Mouse (Mus musculus) thymus, postnatal 25 days (tissue): Measurements from ENCODE around the gene Ank3.

Experiments used
- DNase-seq: peaks from one replicate; pipeline ENCODE4 v3.0.0; 2022

Ank3 gene

DNA sequence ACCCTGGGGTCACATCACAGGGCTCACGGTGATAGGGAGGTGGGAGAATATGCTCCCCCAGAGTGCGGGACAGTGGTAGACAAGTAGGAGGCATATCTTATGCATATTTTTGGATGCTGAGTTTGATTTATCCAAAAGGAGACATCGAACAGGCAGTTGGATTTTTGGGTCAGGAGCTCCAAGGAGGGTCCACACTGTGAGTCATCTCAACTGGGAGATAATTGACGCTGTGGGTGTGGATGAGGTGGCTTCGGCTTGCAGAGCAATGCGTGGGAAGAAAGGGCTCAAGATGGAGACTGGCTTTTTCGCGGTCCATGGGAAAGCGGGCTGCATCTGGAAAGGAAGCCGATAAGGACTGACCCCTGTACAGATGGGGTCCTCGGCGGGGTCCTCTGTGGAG, 290.5 kb downstream of the Ank3 start:
- no peak for DNase-seq

DNA sequence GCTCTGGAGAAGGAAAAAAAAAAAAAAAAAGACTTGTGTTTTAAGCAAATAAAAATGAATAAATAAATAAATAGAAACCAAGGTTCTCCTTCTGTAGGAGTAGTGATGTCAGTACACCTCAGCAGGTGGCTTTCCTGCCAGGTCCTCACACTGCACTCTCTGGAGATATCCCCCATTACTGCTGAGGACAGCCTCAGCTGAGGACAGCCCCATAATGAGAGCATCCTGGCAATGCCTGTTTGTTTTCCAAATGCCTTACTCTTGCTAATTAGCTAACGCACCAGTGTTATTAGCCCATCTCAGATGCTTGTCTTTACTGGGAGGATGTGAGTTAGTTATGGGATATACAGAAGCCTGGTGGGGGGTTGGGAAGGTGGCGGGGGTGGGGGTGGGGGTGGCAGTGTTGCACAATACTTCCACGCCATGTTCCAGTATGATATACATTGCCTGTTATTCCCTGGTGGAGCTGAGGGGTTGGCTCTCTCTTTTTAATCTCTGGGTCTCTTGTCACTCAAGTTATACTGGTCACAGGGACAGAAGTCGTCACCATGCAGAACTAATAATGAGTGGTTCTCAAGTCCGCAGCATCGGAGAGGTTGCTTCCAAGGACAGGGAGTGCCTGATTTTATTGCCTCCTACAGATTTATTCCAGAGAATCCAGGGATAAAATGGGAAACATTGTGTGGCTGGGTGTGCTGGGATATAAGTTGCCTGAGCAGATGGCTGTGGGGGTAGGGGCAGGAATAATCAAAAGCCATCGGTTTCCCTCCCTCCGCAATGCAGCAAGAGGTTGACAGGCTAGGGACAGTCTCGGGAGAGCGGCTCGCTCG, 291.8 kb downstream of the Ank3 start:
- no peak for DNase-seq

DNA sequence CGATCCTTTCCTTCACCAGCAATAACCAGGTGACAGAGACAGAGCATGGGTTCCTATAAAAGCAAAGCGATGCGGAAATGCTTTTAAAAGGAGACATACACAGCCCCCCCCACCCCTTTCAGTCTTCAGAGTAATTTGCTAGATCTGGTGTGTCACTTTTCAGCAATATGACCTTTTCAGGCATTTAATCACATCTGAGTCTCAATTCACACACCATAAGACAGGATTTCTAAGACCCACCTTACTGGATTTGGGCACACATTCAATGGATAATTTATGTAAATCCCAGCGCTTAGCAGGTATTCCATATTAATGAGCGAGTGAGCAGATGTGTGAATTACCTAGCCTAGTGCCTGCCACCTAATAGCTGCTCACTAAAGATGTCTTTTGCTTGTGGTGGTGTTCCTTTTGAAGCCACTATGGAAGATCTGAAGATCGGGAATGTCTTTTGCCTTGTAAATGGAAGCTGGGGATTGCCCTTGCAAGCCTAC, 292.4 kb downstream of the Ank3 start:
- DNase-seq: no peak

DNA sequence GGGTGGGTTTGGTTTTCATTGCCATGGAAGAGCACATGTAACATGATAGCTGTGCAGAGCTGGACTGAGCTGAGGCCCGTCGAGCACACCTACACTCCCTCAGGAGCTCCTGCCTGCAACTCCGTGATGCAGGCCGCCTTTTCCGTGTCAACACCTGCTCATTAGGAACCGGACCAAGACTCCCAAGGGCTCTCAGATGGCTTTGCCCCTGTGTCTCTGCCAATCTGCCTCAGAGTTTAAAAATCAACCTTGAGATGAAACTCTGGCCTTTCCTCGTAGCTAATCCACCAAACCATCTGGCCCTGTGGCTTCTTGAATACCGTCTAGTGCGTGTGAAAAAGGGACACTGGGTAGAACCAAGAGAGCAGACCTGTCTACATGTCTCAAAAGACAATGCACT, 297.4 kb downstream of the Ank3 start:
- no peak for DNase-seq

DNA sequence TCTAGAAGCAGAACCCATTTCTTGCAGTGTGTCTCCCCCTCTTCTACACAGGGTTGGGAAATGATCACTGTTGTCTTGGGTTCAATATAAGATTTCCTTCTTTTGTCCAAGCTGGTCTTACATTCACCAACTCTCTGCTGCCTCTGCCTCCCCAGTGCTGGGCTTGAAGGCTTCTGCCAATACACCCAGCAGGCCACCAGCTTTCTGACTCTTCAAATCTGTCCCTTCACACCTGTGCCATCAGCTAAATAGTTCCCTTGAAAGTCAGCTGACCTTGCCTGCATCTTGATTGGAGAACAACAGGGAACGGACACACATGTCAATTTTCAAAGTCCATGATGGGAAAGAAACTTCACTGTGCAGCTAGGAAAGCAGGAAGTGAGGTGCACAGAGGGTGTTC, 300.1 kb downstream of the Ank3 start:
- DNase-seq: no peak

DNA sequence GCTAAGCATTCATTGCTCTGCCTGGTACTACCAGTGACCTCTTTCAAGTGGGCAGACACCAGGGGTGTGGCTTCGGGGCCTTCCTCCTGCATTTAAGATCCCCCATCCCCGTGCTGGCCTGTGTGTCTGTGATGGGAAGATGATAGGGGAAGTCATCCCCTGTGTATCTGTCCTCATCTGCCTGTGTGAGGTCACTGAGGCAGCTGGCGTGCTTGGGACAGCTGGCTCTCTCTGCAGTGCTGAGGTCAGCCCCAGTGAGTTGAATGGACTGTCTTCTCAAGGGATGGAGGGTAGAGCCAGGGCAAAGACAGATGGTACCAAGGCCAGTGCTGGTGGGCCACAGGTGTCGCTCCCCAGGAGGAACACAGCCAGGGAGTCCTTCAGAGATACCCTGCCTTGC, 302.7 kb downstream of the Ank3 start:
- DNase-seq: no peak

DNA sequence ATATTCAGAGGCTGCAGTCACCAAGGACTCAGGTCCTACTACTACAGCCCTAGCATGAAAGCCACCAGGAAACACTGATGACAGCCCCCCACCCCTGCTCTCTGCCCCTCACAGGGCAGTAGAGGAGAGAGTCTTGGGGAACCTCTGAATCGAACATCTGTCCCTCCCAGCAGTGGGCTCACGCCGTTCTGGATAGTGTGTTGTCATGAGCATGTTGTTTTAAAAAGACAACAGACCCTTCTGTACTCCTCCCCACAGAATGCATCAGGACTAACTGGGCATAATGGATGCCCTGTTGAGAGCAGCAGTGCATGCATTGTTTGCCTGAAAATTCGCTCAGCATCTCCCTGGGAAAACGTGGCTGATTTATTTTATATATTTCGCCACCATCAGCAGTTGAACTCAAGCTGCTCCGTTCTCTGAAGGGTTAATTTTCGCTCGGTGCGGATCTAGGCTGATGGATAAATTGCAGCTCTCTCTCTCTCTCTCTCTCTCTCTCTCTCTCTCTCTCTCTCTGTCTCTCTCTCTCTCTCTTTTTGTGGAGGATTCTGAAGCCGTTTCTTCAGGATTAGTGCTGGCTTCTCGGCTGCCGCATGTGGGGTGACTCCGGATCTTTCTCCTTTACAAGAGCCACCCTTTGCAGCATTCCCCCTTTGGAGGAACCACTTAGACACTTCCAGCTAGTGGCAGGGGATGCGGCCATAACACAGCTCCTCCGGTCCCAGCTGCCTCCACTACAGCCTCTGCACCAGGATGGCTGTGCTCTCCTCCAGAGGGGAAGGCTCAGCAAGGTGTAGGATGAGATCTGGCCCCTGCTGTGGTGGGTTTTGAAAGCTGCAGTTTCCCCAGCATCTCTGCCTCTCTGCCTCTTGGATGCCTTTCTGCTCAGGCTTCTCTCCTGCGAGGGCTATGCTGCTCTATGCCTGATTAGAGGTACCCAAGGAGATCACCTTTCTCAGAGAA, 307.5 kb downstream of the Ank3 start:
- DNase-seq: no peak

DNA sequence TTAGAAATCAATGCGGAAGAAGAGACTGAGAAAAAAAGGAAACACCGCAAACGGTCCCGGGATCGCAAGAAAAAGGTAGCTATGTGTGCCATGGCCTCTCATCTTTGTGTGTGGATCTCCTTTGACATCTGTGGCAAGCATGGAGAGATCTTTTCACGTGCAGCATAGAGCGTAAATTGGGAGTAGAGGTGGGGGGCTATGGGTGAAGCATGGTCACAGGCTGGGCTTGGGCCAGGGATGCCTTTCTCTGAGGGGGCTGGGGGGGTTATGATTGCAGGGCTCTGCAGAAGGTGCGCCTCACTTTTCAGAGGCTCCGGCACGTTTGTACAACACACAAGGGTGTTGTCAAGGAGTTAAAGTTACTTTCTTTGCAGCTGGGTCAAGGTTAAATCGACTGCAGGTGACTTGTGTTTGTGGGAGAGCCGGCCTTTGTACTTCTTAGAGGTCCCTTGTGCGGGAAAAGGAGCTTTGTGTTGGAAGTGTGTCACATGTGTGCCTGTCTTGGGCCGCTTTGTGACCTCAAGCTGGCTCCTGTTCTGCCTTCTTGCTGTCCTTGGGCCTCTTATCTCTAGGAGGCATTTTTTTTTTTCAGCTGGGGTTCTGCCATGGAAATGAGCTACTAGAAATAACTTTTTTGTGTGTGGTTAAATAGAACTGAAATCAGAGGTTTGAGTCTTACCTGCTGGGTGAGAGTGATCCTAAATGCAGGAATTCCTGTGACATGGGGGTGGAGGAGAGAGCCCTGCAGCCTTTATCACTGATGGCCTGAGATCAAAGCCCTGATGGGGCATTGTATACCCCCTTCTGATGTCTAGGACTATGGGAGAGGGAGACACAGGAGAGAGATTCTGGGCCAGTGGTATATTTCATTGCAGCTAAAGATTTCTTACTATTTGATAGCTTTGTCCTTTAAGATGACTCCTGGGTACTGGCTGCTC, 308.5 kb downstream of the Ank3 start:
- no peak for DNase-seq

DNA sequence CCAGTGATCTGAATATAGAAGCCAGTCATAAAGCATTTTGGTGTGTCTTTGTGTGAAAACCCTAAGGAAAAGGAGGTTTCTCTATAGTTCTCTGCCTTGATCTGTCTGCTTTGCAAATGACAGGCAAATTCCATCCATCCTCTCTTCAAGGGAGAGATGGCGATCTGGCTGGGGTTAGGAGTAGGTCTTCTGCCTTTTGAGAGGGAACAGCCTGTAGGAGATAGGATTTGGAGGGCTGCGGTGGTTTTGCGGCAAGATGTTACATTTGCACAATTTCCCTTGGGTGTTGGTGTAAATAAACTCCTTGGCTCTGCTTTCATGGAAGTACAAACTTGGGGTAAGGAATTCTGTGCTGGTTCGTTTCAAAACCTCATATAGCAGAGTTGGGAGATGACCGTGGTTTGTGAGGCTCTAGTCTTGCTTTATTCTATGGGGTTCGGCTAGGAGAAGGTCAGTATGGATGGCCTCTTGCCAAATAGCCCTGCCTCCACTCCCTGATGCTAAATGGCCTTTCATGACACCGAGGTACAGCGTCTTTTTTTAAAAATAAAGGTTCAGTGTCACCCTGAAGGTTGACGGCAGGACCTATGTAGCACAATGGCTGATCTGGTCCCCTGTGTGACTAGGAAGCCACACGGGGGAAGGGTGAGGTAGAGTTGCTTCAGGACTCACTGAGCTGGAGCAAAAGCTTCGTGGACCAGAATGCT, 309.4 kb downstream of the Ank3 start:
- no peak for DNase-seq

DNA sequence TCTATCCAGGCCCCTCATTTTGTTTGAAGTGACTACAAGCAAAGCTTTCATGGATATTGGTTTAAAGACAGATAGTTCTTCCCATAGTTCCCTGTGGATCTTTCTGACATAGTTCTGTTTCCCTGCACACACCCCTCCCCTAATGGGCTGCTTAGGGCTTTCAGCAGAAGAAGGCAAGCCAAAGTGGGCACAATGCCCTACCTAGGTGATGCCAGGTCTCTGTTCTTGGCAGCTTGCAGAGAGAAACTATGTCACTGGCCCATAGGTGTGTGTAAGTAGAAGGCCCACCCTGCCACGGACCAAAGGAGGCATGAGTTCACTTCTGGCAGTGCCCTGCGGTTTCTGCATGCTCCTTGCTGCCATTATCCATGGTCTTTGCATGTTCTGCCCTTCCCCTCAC, 311.1 kb downstream of the Ank3 start:
- no peak for DNase-seq

DNA sequence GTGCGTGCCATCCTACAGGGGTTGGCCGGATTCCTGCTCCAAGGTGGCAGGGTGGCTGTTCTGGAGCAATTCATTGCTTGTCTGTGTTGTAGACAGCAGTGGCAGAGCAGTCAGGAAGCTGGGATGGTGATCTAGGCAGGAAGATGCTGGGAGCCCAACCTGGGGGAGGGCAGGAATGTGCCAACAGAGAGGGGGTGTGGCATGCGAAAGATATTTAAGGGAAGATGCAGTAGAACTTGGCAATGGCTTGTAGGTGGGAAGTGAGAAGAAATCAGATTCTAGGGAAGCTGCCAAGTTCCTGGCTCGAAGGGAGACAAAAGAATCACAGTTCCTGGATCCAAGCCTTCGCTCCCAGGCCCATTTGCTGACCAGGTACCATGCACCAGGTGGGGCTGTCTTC, 312.2 kb downstream of the Ank3 start:
- no peak for DNase-seq

DNA sequence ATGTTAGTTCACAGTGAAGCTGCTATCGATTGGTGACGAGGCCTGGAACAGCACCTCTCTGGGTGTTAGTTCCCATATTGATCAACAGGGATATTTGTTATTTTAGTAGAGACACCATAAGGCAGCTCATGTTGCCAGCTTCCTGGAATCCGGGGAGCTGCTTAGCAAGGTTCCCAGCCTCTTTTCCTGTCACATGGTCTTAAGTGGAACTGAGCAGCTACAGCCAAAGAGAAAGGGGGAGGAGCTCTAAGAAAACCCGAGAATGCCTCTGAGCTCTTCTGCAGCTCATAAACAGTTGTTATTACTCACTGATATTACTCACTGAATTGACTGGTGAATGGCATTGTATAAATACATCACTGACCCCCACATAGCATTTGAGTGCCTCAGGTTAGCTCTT, 318.3 kb downstream of the Ank3 start:
- no peak for DNase-seq

DNA sequence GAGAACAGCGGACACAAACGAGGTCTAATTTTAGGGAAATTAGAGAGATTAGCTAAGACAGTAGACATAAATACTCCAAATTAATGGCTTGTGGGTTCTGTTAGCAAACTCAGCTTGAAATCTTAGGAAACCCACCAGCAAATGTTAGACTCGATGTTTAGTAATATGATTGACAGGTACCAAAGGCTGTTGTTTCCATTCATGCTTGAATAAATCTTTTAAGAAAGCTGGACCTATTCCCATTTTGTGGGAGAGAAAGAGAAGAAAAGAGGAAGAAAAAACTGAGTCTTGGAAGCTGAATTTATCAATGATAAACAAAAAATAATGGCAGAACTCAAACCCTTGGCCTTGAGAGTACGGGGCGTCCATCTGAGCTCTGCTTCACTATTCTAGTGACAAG, 320.8 kb downstream of the Ank3 start:
- DNase-seq: no peak

DNA sequence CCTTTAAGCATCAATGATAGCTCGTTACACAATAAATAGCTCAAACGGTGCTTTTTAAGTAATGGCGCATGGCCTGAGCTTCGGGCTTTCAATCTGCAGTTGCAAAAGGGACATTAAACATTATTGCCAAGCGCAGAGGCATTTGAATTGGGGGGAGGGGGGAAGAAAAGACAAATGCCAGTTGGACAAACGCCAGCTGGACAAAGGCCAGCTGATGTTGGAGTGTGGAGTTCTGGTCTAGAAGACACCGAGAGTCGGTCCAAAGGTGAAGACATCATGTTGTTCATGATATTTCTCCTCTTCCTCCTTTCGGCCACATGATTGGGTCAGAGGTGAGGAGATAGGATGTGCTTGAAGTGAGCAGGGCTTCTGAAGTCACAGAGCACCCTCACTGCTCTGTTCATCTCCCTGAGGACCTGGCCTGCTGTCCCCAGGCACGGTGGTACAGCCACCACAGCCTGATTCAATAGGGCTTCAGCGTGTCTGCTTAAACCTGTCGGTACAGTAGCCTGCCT, 321.4 kb downstream of the Ank3 start:
- no peak for DNase-seq

DNA sequence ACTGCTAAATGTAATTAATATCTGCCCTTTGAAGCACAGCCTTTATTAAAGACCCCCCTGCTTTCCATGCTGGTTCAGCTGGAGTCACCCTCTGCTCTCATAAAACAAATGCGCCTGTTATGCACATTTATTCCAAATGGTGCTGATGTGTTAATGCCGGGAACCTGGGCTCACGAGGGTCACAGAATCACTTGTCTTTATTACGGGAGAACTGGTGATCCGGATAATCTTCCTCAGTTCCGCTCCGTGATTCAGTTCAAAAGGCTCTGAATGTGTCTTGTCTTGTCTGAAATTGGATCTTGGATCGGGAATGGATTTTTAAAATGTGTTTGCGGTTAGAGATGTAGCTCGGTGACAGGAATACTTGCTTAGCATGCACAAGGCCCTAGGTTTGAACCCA, 321.9 kb downstream of the Ank3 start:
- DNase-seq: no peak

DNA sequence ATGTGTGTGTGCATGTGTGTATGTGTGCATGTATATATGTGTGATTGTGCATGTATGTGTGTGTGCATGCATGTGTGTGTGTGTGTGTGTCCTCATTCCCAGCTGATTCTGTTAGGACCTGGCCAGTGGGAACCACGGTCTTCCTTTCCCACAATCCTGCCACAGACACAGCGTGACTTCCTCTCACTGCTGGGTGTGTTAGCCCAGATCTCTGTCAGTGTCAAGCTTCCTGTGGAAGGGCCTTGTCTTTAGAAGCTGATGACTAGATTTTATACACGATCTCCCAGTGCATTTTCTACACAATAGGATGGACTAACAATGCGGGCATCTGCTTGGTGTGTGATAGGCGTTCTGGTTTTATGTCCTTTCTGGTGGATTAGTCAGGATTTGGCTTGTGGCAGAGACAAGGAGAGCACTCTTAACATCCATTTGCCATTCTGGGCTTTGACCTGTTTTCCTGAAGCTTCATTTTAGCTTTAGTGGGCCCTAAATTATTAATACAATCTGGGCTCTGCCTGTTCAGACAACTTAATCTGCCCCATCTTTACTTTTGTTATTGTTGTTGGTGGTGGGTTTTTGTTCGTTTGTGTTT, 322.4 kb downstream of the Ank3 start:
- DNase-seq: no peak

DNA sequence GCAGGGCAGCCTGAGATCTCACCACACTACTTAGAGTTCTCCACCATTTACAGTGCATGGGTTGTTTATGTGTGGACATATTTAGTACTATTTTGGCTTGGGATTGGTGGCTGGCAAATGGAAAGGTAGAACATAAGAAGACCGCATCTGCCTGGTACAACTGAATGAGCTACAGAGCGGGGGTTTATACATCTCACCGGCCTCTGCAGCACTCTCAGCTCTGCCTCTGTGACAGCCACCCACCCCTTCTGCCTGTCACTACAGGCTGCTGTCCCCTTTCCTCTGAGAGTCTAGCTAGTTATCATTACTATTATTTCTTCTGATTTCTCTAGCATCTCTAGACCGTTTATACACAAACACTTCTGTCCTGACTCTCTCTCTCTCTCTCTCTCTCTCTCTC, 325.6 kb downstream of the Ank3 start:
- DNase-seq: no peak

DNA sequence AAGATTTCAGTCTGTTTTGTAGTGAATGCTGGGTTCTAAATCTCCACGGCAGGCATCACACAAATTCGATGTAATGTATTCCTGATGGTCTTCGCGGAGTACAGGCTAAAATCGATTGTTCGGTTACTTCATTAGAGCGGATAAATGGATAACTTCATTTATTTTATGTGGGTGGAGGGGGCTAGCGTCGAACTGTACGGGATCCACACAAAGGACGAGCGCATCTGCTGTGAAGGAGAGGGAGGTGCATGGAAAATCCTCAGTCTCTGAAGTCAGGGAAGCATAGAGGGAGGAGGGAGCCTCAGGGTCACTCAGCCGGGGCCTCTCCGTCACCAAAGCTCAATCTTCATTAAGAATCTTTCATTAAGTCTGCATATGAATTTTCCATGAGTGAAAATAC, 326.5 kb downstream of the Ank3 start:
- DNase-seq: no peak

DNA sequence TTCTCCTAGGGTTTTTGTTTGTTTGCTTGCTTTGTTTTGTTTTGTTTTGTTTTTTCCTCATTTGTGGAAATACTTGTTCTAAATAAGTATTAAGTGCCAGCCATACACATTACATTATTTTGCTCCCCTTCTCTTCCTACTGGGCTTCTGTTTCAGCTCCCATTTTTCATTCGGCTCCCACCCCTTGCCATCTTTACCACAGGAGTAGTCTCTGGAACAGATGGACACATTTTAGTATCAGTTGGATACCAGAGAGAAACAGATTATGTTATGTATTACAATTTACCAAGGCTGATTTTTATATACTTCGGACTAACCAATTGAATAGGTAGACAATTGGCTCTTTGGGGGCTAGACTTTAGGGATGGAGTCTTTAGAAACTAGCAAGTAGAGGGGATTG, 327.7 kb downstream of the Ank3 start:
- DNase-seq: no peak

DNA sequence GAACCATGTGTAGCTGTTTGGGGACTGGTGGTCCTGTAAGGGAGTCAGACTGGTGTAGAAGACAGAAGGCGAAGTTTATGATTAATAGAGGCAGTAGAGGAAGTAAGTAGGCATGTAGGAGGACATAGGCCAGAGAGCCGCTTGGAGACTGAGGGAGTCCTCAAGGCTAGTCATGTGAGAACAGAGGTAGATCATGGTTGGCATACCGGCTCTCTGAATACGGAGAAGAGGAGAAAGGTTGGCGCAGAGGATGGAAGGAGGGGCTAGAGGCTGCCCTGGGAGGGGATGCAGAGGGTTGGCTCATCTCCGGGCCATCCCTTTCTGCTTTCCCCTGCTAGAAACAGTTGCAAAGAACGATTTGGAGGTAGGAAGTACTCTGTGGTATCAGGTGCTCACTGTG, 328.2 kb downstream of the Ank3 start:
- DNase-seq: no peak

DNA sequence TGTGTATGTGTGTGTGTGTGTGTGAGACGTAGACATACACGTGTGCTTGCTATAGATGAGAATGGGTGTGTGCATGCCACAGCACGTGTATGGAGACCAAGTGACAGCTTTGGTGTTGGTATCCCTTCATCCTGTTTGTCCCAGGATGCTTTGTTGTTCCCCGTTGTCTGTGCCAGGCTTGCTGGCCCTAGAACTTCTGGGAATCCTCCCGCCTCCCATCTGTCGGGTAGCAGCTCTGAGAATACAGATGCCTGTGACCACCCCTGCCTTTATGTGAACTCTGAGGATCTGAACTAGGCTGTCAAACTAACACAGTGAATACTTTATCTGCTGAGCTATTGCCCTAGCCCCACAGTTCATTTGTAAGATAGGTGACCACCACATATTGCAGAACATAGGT, 330.3 kb downstream of the Ank3 start:
- no peak for DNase-seq
